Mouse (Mus musculus) frontal cortex, postnatal 14 days (tissue): ENCODE data around the gene Hnf1a.

Experiments
- DNase-seq, 2 experiments: peaks; one replicate each; pipeline ENCODE4 v3.0.0; 2022; ENCODE audit warnings: low spot score in 2 of 2

Gene Hnf1a

GRCm38 (mm10) chr5:114979250-114980121 lies 8.6 kb upstream of the Hnf1a start:
- peak; percentile 62 to 73 for DNase-seq

GRCm38 (mm10) chr5:114978888-114979249 lies 8.0 kb upstream of the Hnf1a start:
- DNase-seq, result no peak

GRCm38 (mm10) chr5:114978473-114978872 lies 7.6 kb upstream of the Hnf1a start:
- no peak for DNase-seq

- DNase-seq, result no peak
Observed at GRCm38 (mm10) chr5:114976935-114977334, 6.0 kb upstream of the Hnf1a start.

GRCm38 (mm10) chr5:114973131-114973530 lies 2.2 kb upstream of the Hnf1a start:
- DNase-seq, result no peak

- no peak for DNase-seq
Observed at GRCm38 (mm10) chr5:114972201-114972600, 1.3 kb upstream of the Hnf1a start.

- no peak for DNase-seq
Observed at GRCm38 (mm10) chr5:114969609-114970215, 1.2 kb downstream of the Hnf1a start.

GRCm38 (mm10) chr5:114969064-114969463 lies 1.8 kb downstream of the Hnf1a start:
- no peak for DNase-seq

GRCm38 (mm10) chr5:114968651-114969050 lies 2.2 kb downstream of the Hnf1a start:
- DNase-seq, result no peak

- DNase-seq, result no peak
Observed at GRCm38 (mm10) chr5:114967523-114968268, 3.2 kb downstream of the Hnf1a start.

GRCm38 (mm10) chr5:114964967-114965898 lies 5.7 kb downstream of the Hnf1a start:
- no peak for DNase-seq

- no peak for DNase-seq
Observed at GRCm38 (mm10) chr5:114964315-114964966, 6.5 kb downstream of the Hnf1a start.

GRCm38 (mm10) chr5:114961590-114962360 lies 9.1 kb downstream of the Hnf1a start:
- DNase-seq, result no peak

- no peak for DNase-seq
Observed at GRCm38 (mm10) chr5:114958069-114958468, 12.8 kb downstream of the Hnf1a start.

GRCm38 (mm10) chr5:114953326-114953725 lies 17.6 kb downstream of the Hnf1a start:
- no peak for DNase-seq

GRCm38 (mm10) chr5:114951279-114951880 lies 19.5 kb downstream of the Hnf1a start:
- no peak for DNase-seq

- no peak for DNase-seq
Observed at GRCm38 (mm10) chr5:114950669-114951068, 20.2 kb downstream of the Hnf1a start.

GRCm38 (mm10) chr5:114949812-114950211 lies 21.1 kb downstream of the Hnf1a start:
- DNase-seq, result no peak

- DNase-seq, result no peak
Observed at GRCm38 (mm10) chr5:114949316-114949715, 21.6 kb downstream of the Hnf1a start.

GRCm38 (mm10) chr5:114948891-114949290 lies 22.0 kb downstream of the Hnf1a start:
- no peak for DNase-seq
